Mouse (Mus musculus) bone marrow macrophage, adult 2 months (primary cell): ENCODE data around the gene Rnf151.

Source experiments
- CTCF ChIP-seq: IDR thresholded peaks from 2 replicates; pipeline ENCODE4 v1.5.1; 2012; ENCODE audit warnings: low read depth, mild to moderate bottlenecking, low read length, moderate library complexity
- POLR2A ChIP-seq: IDR thresholded peaks from 2 replicates; pipeline ENCODE4 v1.6.1; 2012; ENCODE audit warnings: mild to moderate bottlenecking, low read depth, low read length, borderline replicate concordance

- TF ChIP-seq POLR2A (no peak), CTCF (no peak)
These were observed 4.5 kb upstream of the Rnf151 start for GRCm38 (mm10) chr17:24722220-24722924.
